ENCODE assay signal across 17 mouse cellular contexts in the genomic region with DNA sequence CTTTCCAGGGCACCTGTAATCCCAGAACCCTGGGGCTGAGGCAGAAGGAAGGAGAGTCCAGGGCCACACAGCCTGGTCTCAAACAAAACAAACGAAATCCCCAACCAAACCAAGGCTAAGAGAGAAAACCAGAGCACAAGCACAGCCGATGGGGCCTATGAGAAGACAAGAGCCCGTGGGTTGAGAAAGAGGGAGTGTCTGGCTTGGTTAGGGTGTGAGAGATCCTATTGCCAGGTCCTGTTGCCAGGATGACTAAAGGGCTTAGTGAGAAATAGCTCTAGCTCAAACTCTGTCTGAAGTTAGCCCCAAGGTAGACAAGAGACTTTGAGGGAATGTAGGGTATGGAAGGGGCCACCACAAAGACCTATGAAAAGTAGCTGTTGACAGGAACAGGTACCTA.
"Had no signal": no experiment of that assay in that cellular context is flagged by ENCODE, and none has a peak within 500 bp of the region (broad histone marks: within the 10 kb centered on the region; RNA-seq: fewer than 3 reads in every experiment).

No protein-coding gene starts in this region.

- H3K4me1 ChIP-seq: kidney, embryonic 15.5 days; lung, embryonic 15.5 days had no signal

- H3K9ac ChIP-seq: intestine, embryonic 15.5 days; kidney, embryonic 15.5 days; limb, embryonic 13.5 days; liver, embryonic 14.5 days; liver, postnatal 0 days; lung, embryonic 15.5 days; midbrain, embryonic 13.5 days had no signal

- H3K9me3 ChIP-seq: intestine, embryonic 15.5 days; kidney, embryonic 15.5 days; limb, embryonic 10.5 days; limb, embryonic 13.5 days; lung, embryonic 15.5 days; midbrain, embryonic 13.5 days had no signal

- ATAC-seq: intestine, embryonic 15.5 days; liver, postnatal 0 days; midbrain, embryonic 13.5 days; midbrain, embryonic 16.5 days had no signal

- H3K36me3 ChIP-seq: intestine, embryonic 15.5 days; kidney, embryonic 15.5 days; limb, embryonic 10.5 days; limb, embryonic 13.5 days; lung, embryonic 15.5 days; midbrain, embryonic 13.5 days had no signal

- H3K27me3 ChIP-seq: intestine, embryonic 15.5 days; kidney, embryonic 15.5 days; limb, embryonic 13.5 days; lung, embryonic 15.5 days; midbrain, embryonic 13.5 days had no signal

- H3K4me3 ChIP-seq: intestine, embryonic 15.5 days; kidney, embryonic 15.5 days; limb, embryonic 10.5 days; limb, embryonic 13.5 days; lung, embryonic 15.5 days; midbrain, embryonic 13.5 days had no signal

- H3K27ac ChIP-seq: intestine, embryonic 15.5 days; kidney, embryonic 15.5 days; limb, embryonic 10.5 days; limb, embryonic 13.5 days; liver, embryonic 14.5 days; lung, embryonic 15.5 days; midbrain, embryonic 13.5 days had no signal

- DNase-seq: kidney, adult 11 months; kidney, adult 8-10 months; kidney, postnatal 10 days; kidney, postnatal 36 days; liver; liver, postnatal 0 days; lung, postnatal 10 days; lung, postnatal 4 days; thymus, postnatal 25 days had no signal

- H3K4me2 ChIP-seq: intestine, embryonic 15.5 days; kidney, embryonic 15.5 days; limb, embryonic 13.5 days; lung, embryonic 15.5 days; midbrain, embryonic 13.5 days had no signal
